Mouse (Mus musculus) cortical plate, adult 2 months (tissue): ENCODE data around the gene E2f7.

Source experiments
- CTCF ChIP-seq: fragments of 200-500 bp; IDR thresholded peaks from 2 replicates; pipeline ENCODE4 v1.5.1; 2011; ENCODE audit warnings: mild to moderate bottlenecking, control low read depth, low read length; ENCODE audit not compliant: insufficient read depth; ENCODE audit errors: extremely low read depth
- POLR2A ChIP-seq: fragments of 200-500 bp; IDR thresholded peaks from 2 replicates; pipeline ENCODE4 v1.6.1; 2011; ENCODE audit warnings: mild to moderate bottlenecking, low read length, control low read depth; ENCODE audit not compliant: insufficient read depth; ENCODE audit errors: extremely low read depth

DNA sequence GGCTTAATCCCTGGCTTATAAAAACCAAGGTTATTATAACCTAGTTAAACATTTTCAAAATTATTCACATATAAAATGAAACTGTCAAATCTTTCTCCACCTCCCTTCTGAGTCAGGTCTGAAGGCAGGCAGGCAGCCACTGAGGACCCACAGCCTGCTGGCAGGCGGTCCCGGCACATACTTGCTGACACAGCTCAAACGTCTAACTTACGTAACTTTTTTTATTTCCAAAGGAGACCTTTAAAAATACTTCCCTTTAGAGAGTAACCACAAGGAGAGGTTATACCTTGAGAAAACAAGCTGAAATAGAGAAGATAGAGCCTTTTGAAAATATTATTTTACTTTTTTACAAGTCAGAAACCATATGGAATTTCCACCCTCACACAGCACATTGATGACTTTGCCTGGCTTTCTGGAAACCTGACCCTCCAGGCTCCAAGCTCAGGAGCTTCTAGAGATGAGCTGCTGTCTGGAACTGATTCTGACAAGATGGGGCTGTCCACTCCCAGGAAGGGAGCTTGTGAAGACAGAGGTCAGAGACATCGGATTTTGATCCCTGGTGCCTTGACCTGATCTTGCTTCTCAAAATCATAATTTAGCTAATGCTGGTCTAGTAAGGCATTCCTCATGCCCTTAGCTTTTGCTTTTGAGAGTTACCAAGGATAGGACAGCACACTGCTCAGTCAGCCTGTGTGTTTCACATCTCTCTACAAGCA lies 59.9 kb downstream of the E2f7 start:
- no peak for TF ChIP-seq POLR2A
- no peak for TF ChIP-seq CTCF
